ENCODE assay signal across 11 mouse cellular contexts in genomic region chr11:97802495-97802894, GRCm38 (mm10). TPM values are rescaled to one million over a fixed set of nuclear protein-coding genes. Genes with fewer than 3 reads are reported as not detected.
DNase-seq lines count a peak whose midpoint lies in the region; ATAC-seq and TF ChIP-seq lines count a peak whose summit lies in the region.
"Had no signal": no experiment of that assay in that cellular context is flagged by ENCODE, and none has a peak within 500 bp of the region (broad histone marks: within the 10 kb centered on the region; RNA-seq: fewer than 3 reads in every experiment).

No protein-coding gene starts in this region.

- no peaks in the 10 kb centered on the region for H3K9me3 ChIP-seq in lung, postnatal 0 days (ENCODE audit: low read length)
- no peaks in the 10 kb centered on the region for H3K9me3 ChIP-seq in liver, embryonic 13.5 days (replicated peaks)

- H3K36me3 ChIP-seq in lung, postnatal 0 days (ENCODE audit: insufficient read depth, low read length), result peaks cover 2% of the 10 kb centered on the region; the same call in 1 of the 2 replicates
- H3K36me3 ChIP-seq in liver, embryonic 13.5 days, result 0 out of 2 replicates have a peak, but pooled peaks cover 4% of the 10 kb centered on the region

- TF ChIP-seq CTCF in gastrocnemius, adult 2 months (IDR thresholded peaks at IDR 0.05), result no peak
- TF ChIP-seq CTCF in lung, postnatal 0 days (IDR thresholded peaks at IDR 0.05), result no peak

- intact Hi-C loops in gastrocnemius, adult 2 months (cut with DNase I), result no loop called here

- H3K4me3 ChIP-seq in gastrocnemius, adult 2 months, result peak overlapping the region; percentile 99
- H3K4me3 ChIP-seq in lung, postnatal 0 days (ENCODE audit: low read depth, low read length), result no peak overlapping the region
- no peak overlapping the region for H3K4me3 ChIP-seq in liver, embryonic 13.5 days (replicated peaks)
- H3K4me3 ChIP-seq: erythroblast, embryonic 14.5 days had no signal

- peaks cover 45% of the 10 kb centered on the region for H3K4me1 ChIP-seq in lung, postnatal 0 days (ENCODE audit: insufficient read depth, low read depth, low read length)
- H3K4me1 ChIP-seq in liver, embryonic 13.5 days (replicated peaks), result peaks cover 88% of the 10 kb centered on the region

- no peak for TF ChIP-seq EP300 in lung, postnatal 0 days (IDR thresholded peaks at IDR 0.05)

- no peak overlapping the region for H3K9ac ChIP-seq in lung, postnatal 0 days (replicated peaks; ENCODE audit: low read depth)
- peak overlapping the region; percentile 29; the same call in 1 of the 2 replicates for H3K9ac ChIP-seq in liver, embryonic 13.5 days

- ATAC-seq in lung, postnatal 0 days, result no peak
- ATAC-seq in liver, embryonic 13.5 days (ENCODE audit: low read depth), result no peak
- ATAC-seq in inflammation-experienced regulatory T-cells, adult 6 months, result no peak

- no peak for DNase-seq in gastrocnemius, adult 2 months
- no peak for DNase-seq in gastrocnemius, postnatal 10 days
- no peak for DNase-seq in lung, postnatal 0 days (ENCODE audit: low spot score)
- no peak for DNase-seq in lung, postnatal 4 days
- DNase-seq in liver, embryonic 13.5 days, result no peak
- no peak for DNase-seq in thymus, postnatal 36 days
- DNase-seq in layer of hippocampus, postnatal 36 days, result no peak
- DNase-seq: adrenal gland, adult 8-10 months; B cell, adult 2 months had no signal

- no peaks in the 10 kb centered on the region for H3K27me3 ChIP-seq in lung, postnatal 0 days (replicated peaks; ENCODE audit: insufficient read depth, low read length)
- H3K27me3 ChIP-seq in liver, embryonic 13.5 days, result 0 out of 2 replicates have a peak, but pooled peaks cover 7% of the 10 kb centered on the region

- no peak overlapping the region; the same call in 1 of the 2 replicates for H3K4me2 ChIP-seq in lung, postnatal 0 days (replicated peaks; ENCODE audit: low read depth, low read length)
- 0 out of 2 replicates have a peak overlapping the region, but pooled peaks have one; percentile 96 for H3K4me2 ChIP-seq in liver, embryonic 13.5 days

- WGBS in lung, postnatal 0 days, result 22% methylated on average over 3 of the region's 6 CpGs
- WGBS in liver, embryonic 13.5 days (ENCODE audit: insufficient replicate concordance), result 60% methylated on average over 6 of the region's 6 CpGs

- peak overlapping the region; percentile 97 for H3K27ac ChIP-seq in gastrocnemius, adult 2 months
- H3K27ac ChIP-seq in lung, postnatal 0 days (ENCODE audit: low read length), result peak overlapping the region; percentile 75
- H3K27ac ChIP-seq in liver, embryonic 13.5 days, result peak overlapping the region; percentile 66

RNA-seq across cellular contexts. Expression of gene Lasp1, which starts 3.7 kb away (rescaled TPM):
- 10 to 100 TPM; 10.0 to 16.8 TPM for total RNA-seq in gastrocnemius, adult 2 months (2021)
- total RNA-seq in gastrocnemius, postnatal 10 days (2021), result 10 to 100 TPM; 46.3 to 68.4 TPM
- polyA plus RNA-seq in lung, postnatal 0 days (2015; fragmentation: Nextera tagmentation; extraction: Ambion mirVana), result 96.4 and 107 TPM in 2 replicates
- 27.5 and 31.2 TPM in 2 replicates for polyA plus RNA-seq in liver, embryonic 13.5 days (2015; fragmentation: Nextera tagmentation; extraction: Ambion mirVana)
- 10 to 100 TPM; 98.0 to 98.2 TPM for total RNA-seq in layer of hippocampus, postnatal 36 days (2021)
- polyA plus RNA-seq in inflammation-experienced regulatory T-cells, adult 6 months (2017; shearing (Covaris generic)), result 10 to 100 TPM; 38.6 to 64.7 (median 40.7) TPM

RNA-seq across cellular contexts. Expression of gene Rpl23, which starts 20.3 kb away (rescaled TPM):
- total RNA-seq in gastrocnemius, adult 2 months (2021), result 100 to 1,000 TPM; 385 to 521 TPM
- total RNA-seq in gastrocnemius, postnatal 10 days (2021), result 100 to 1,000 TPM; 793 to 832 TPM
- polyA plus RNA-seq in lung, postnatal 0 days (2015; fragmentation: Nextera tagmentation; extraction: Ambion mirVana), result 464 and 478 TPM in 2 replicates
- polyA plus RNA-seq in liver, embryonic 13.5 days (2015; fragmentation: Nextera tagmentation; extraction: Ambion mirVana), result 436 and 468 TPM in 2 replicates
- total RNA-seq in layer of hippocampus, postnatal 36 days (2021), result 100 to 1,000 TPM; 355 TPM
- 1,000 to 10,000 TPM in 2 of 3 experiments, 100 to 1,000 TPM in 1; 686 to 1,148 (median 1,072) TPM for polyA plus RNA-seq in inflammation-experienced regulatory T-cells, adult 6 months (2017; shearing (Covaris generic))

RNA-seq across cellular contexts. Expression of gene 1700001P01Rik, which starts 26.8 kb away (rescaled TPM):
- under 1 TPM; 0.39 to 0.56 TPM for total RNA-seq in gastrocnemius, adult 2 months (2021)
- not detected for total RNA-seq in gastrocnemius, postnatal 10 days (2021)
- not detected in 2 replicates for polyA plus RNA-seq in lung, postnatal 0 days (2015; fragmentation: Nextera tagmentation; extraction: Ambion mirVana)
- 0.19 and 0.22 TPM in 2 replicates for polyA plus RNA-seq in liver, embryonic 13.5 days (2015; fragmentation: Nextera tagmentation; extraction: Ambion mirVana)
- 1 to 10 TPM in 1 of 2 experiments, under 1 TPM in 1; 0.60 to 1.3 TPM for total RNA-seq in layer of hippocampus, postnatal 36 days (2021)
- under 1 TPM in 1 of 3 experiments, not detected in 2; 0.56 TPM for polyA plus RNA-seq in inflammation-experienced regulatory T-cells, adult 6 months (2017; shearing (Covaris generic))
- polyA plus RNA-seq: erythroblast, embryonic 14.5 days had no signal

RNA-seq across cellular contexts. Expression of gene Cwc25, which starts 36.1 kb away (rescaled TPM):
- 1 to 10 TPM; 6.2 to 6.5 TPM for total RNA-seq in gastrocnemius, adult 2 months (2021)
- 1 to 10 TPM; 8.4 to 9.7 TPM for total RNA-seq in gastrocnemius, postnatal 10 days (2021)
- polyA plus RNA-seq in lung, postnatal 0 days (2015; fragmentation: Nextera tagmentation; extraction: Ambion mirVana), result 12.7 and 13.2 TPM in 2 replicates
- polyA plus RNA-seq in liver, embryonic 13.5 days (2015; fragmentation: Nextera tagmentation; extraction: Ambion mirVana), result 7.0 and 7.7 TPM in 2 replicates
- total RNA-seq in layer of hippocampus, postnatal 36 days (2021), result 10 to 100 TPM; 19.5 to 19.8 TPM
- polyA plus RNA-seq in inflammation-experienced regulatory T-cells, adult 6 months (2017; shearing (Covaris generic)), result 10 to 100 TPM; 23.0 to 28.1 (median 23.0) TPM

RNA-seq across cellular contexts. Expression of gene B230217C12Rik, which starts 38.1 kb away (rescaled TPM):
- total RNA-seq in gastrocnemius, adult 2 months (2021), result under 1 TPM; 0.23 to 0.50 TPM
- 1 to 10 TPM in 1 of 2 experiments, under 1 TPM in 1; 0.95 to 1.1 TPM for total RNA-seq in gastrocnemius, postnatal 10 days (2021)
- 1.3 and 1.5 TPM in 2 replicates for polyA plus RNA-seq in lung, postnatal 0 days (2015; fragmentation: Nextera tagmentation; extraction: Ambion mirVana)
- 0.85 and 1.3 TPM in 2 replicates for polyA plus RNA-seq in liver, embryonic 13.5 days (2015; fragmentation: Nextera tagmentation; extraction: Ambion mirVana)
- total RNA-seq in layer of hippocampus, postnatal 36 days (2021), result 10 to 100 TPM; 67.5 to 68.4 TPM
- 1 to 10 TPM; 2.1 to 3.0 (median 2.3) TPM for polyA plus RNA-seq in inflammation-experienced regulatory T-cells, adult 6 months (2017; shearing (Covaris generic))
- polyA plus RNA-seq: erythroblast, embryonic 14.5 days had no signal
